Mouse (Mus musculus) layer of hippocampus, postnatal 10 days (tissue): Measurements from ENCODE around the gene Gm16405. TPM values are rescaled to one million over a fixed set of nuclear protein-coding genes. Genes with fewer than 3 reads are reported as not detected.
"Not testable (repeated sequence)": the region's sequence is repeated elsewhere in the genome, so short reads cannot be mapped to it uniquely, and the experiment has no call there.

ENCODE experiments used
- DNase-seq, 2 experiments: peaks; one replicate each; pipeline ENCODE4 v3.0.0; 2021; ENCODE audit warnings: low spot score in 2 of 2
- long read RNA-seq: library from polyadenylated mRNA; stranded (forward); transcript quantifications from one replicate; pipeline ENCODE4 v2.0.0, GENCODE M21; 2023
- total RNA-seq, 2 experiments: library from RNA; stranded (reverse); gene quantifications; 2 replicates each; pipeline ENCODE4 v1.2.3; 2021

Gm16405 gene
- not detected for total RNA-seq
- long read RNA-seq = 0 reads

DNA sequence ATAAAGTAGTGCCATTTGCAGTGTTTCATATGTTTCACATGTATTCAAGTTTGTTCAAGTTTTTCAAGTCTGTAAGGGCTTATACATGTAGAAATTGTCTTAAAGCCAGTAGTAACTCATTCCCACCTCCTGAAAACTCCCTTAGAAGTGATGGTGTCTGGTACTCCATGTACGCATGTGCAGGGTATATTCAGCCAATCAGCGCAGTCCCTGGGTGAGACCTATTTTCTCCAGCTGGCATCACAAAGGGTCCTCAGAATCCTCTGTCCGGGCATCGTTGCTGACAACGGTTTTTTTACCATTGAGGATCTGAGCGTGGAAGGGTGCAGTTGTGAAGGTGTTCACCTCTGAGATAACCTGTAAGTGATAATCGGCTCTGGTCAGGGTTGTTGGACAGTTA is at the start of gene Gm16405:
TSS of gene Gm16405 (plus strand) at position 301 of the 400 bp plus-strand sequence.
- not testable (repeated sequence) for DNase-seq

Other genes starting within 250 kb of the Gm16405 start
- not detected for gene Gm16430, start 91.0 kb downstream of the Gm16405 start, total RNA-seq